Mouse (Mus musculus) liver, adult 2 months (tissue): ENCODE results near the gene Mbl1. TPM values are rescaled to one million over a fixed set of nuclear protein-coding genes. Genes with fewer than 3 reads are reported as not detected.

Source experiments
- DNase-seq: peaks from one replicate; pipeline ENCODE4 v3.0.0-alpha.2; 2011; ENCODE audit warnings: low read depth, low spot score; ENCODE audit errors: extremely low read depth
- H3K27ac ChIP-seq: fragments of 200-500 bp; replicated peaks from 2 replicates; pipeline ENCODE4 v1.5.1; 2012; ENCODE audit warnings: low read depth, mild to moderate bottlenecking, control low read depth, inconsistent platforms, low read length; ENCODE audit not compliant: insufficient read depth
- H3K27me3 ChIP-seq: fragments of 200-500 bp; 2 replicates; pipeline ENCODE4 v1.6.1; 2012; ENCODE audit warnings: mild to moderate bottlenecking, moderate library complexity, low read length, inconsistent platforms; ENCODE audit not compliant: control insufficient read depth, insufficient read depth
- H3K36me3 ChIP-seq: fragments of 200-500 bp; 2 replicates; pipeline ENCODE4 v1.6.1; 2012; ENCODE audit warnings: low read length, inconsistent platforms; ENCODE audit not compliant: control insufficient read depth, insufficient read depth
- H3K4me1 ChIP-seq: fragments of 200-500 bp; 2 replicates; pipeline ENCODE4 v1.6.1; 2011; ENCODE audit warnings: low read length; ENCODE audit not compliant: control insufficient read depth, insufficient read depth
- H3K4me3 ChIP-seq: fragments of 200-500 bp; 2 replicates; pipeline ENCODE4 v1.5.1; 2011; ENCODE audit warnings: low read depth, mild to moderate bottlenecking, control low read depth, low read length, moderate library complexity; ENCODE audit not compliant: insufficient read depth
- H3K79me2 ChIP-seq: fragments of 200-500 bp; 2 replicates; pipeline ENCODE4 v1.6.1; 2012; ENCODE audit warnings: inconsistent platforms, mild to moderate bottlenecking, low read length, moderate library complexity; ENCODE audit not compliant: control insufficient read depth, insufficient read depth
- H3K9ac ChIP-seq: fragments of 200-500 bp; 2 replicates; pipeline ENCODE4 v1.6.1; 2012; ENCODE audit warnings: low read depth, mild to moderate bottlenecking, control low read depth, inconsistent platforms, low read length
- CTCF ChIP-seq: fragments of 200-500 bp; IDR thresholded peaks from 2 replicates; pipeline ENCODE4 v1.5.1; 2011; ENCODE audit warnings: low read depth, low read length, control low read depth
- POLR2A ChIP-seq: fragments of 200-500 bp; IDR thresholded peaks from 2 replicates; pipeline ENCODE4 v1.6.1; 2011; ENCODE audit warnings: low read length, control low read depth; ENCODE audit not compliant: insufficient read depth; ENCODE audit errors: extremely low read depth
- WGBS: fragments of 180-500 bp; shearing (Covaris S2); methylation state at CpG from one replicate; pipeline ENCODE4 v1.1.7; 2018; 5-methylcytosine and 5-hydroxymethylcytosine counted together
- polyA plus RNA-seq: library from polyadenylated mRNA; depleted of rRNA; stranded (reverse); fragments of >200 nt; gene quantifications from 2 replicates; pipeline ENCODE4 v1.2.3, GENCODE M21; 2012
- total RNA-seq: library from RNA; depleted of rRNA; stranded (reverse); fragments of >200 nt; gene quantifications from 2 replicates; pipeline ENCODE4 v1.2.3, GENCODE M21; 2014

Mbl1 gene
- total and polyA plus RNA-seq, 2 experiments: 92.4 to 293 TPM

GRCm38 (mm10) chr14:41167278-41167677 lies 16.0 kb downstream of the Mbl1 start:
- no peak overlapping the region for H3K27ac ChIP-seq
- no peak overlapping the region for H3K4me3 ChIP-seq
- no peaks in the 10 kb centered on the region for H3K27me3 ChIP-seq
- 64% methylated on average over 5 of the region's 5 CpGs for WGBS
- no peak overlapping the region for H3K9ac ChIP-seq
- peaks cover 17% of the 10 kb centered on the region for H3K4me1 ChIP-seq
- peaks cover 31% of the 10 kb centered on the region for H3K36me3 ChIP-seq
- no peak for TF ChIP-seq POLR2A
- no peak for TF ChIP-seq CTCF
- H3K79me2 ChIP-seq: no peaks in the 10 kb centered on the region
- DNase-seq: no peak

DNA sequence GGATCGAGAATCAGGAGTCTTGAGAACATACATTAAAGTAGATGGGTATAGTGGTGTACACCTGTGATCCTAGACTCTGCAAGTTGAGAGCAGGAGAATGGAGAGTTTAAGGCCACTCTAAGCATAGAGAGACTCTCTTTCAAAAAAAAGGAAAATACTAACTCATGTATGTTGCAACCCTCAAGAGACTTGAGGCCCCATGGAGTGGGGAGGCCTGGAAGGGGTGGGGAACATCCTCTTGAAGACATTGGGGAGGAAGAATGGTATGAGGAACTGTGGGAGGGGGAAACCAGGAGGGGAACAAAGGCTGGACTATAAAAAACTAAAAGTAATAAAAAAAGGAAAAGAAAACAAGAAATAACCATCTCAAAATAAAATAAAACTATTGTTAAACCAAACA lies 17.3 kb downstream of the Mbl1 start:
- WGBS: 95% methylated on average over 1 of the region's 1 CpGs
- TF ChIP-seq POLR2A: no peak
- TF ChIP-seq CTCF: no peak
- Histone ChIP-seq H3K4me1 (peaks cover 15% of the 10 kb centered on the region), H3K36me3 (peaks cover 22% of the 10 kb centered on the region), H3K27ac (no peak overlapping the region; the same call in 1 of the 2 replicates), H3K4me3 (no peak overlapping the region), H3K9ac (no peak overlapping the region), H3K79me2 (no peaks in the 10 kb centered on the region), H3K27me3 (no peaks in the 10 kb centered on the region)
- DNase-seq: no peak

DNA sequence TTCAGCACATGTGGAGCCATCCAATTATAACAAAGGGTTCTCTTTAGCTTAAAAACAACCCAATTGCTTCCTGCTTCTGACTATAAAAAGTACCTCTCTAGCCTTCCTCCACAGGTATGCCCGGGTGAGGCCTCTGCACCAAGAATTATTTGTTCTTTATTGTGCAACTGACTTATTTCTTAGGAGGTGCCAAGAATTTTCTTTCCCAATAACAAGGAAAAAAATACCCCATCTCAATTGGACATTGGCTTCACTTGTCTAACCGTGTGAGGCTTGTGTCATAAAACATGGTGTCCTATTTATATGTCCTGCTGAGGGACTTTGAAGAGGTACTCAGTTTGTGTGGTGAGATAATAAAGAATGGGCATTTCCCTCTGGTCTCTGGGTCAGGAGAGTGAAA lies 19.3 kb downstream of the Mbl1 start:
- no peaks in the 10 kb centered on the region for H3K27me3 ChIP-seq
- H3K27ac ChIP-seq: peak overlapping the region; percentile 84
- H3K9ac ChIP-seq: no peak overlapping the region
- WGBS: 19% methylated on average over 2 of the region's 2 CpGs
- H3K36me3 ChIP-seq: peaks cover 8% of the 10 kb centered on the region
- H3K4me1 ChIP-seq: peaks cover 15% of the 10 kb centered on the region
- no peaks in the 10 kb centered on the region for H3K79me2 ChIP-seq
- no peak for TF ChIP-seq POLR2A
- no peak for TF ChIP-seq CTCF
- H3K4me3 ChIP-seq: no peak overlapping the region
- peak; percentile 87 for DNase-seq

DNA sequence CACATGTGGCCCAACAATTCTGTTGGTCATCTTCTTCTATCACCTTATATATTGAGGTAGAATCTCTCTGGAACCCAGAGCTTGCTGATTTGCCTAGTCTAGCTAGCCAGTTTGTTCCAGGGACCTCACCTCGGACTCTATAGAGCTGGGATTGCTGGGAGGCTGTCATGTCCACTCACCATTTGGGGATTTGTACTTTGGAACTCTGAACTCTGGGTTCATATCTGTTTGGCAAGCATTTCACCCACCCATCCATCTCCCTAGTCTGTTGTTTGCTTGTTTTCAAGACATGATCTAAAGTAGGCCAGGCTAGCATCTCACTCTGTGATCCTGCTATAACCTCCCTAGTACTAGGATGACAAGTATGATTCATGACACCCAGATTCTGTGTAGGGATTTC lies 23.5 kb downstream of the Mbl1 start:
- no peak overlapping the region for H3K4me3 ChIP-seq
- H3K27me3 ChIP-seq: no peaks in the 10 kb centered on the region
- H3K27ac ChIP-seq: peak overlapping the region; percentile 40
- H3K79me2 ChIP-seq: no peaks in the 10 kb centered on the region
- WGBS: 20% methylated on average over 1 of the region's 1 CpGs
- peak; percentile 77 for DNase-seq
- no peaks in the 10 kb centered on the region for H3K36me3 ChIP-seq
- H3K9ac ChIP-seq: no peak overlapping the region
- TF ChIP-seq CTCF (no peak), POLR2A (no peak)
- peaks cover 7% of the 10 kb centered on the region for H3K4me1 ChIP-seq

GRCm38 (mm10) chr14:41185059-41185821 lies 34.0 kb downstream of the Mbl1 start, which contains the start of gene Sftpd:
TSS of gene Sftpd (minus strand) at chr14:41185149.
- TF ChIP-seq POLR2A: no peak
- no peak for TF ChIP-seq CTCF
- Histone ChIP-seq H3K36me3 (no peaks in the 10 kb centered on the region), H3K79me2 (no peaks in the 10 kb centered on the region), H3K27me3 (no peaks in the 10 kb centered on the region), H3K4me3 (no peak within 1 kb of the TSS), H3K9ac (no peak within 1 kb of the TSS), H3K4me1 (no peaks in the 10 kb centered on the region), H3K27ac (no peak within 1 kb of the TSS)
- no peak for DNase-seq
- WGBS: 81% methylated on average over 4 of the region's 4 CpGs

DNA sequence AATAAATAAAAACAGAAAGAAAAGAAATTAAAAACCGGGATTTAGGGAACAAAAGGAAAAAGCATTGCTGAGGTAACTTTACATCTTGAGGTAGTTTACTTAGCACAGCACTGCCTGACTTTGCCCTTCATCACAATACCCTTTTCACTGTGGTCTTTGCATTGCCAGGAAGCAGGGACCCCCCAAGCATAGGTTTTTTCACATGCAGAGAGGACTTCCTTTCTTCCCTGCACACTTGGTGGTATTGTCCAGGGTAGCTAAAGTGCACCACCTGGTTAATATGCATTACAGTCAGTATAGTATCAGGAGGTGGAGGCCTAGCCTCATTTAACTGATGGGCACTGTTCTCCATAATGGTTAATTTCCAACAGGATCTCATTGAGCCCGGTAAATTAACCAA lies 38.2 kb downstream of the Mbl1 start:
- H3K4me1 ChIP-seq: no peaks in the 10 kb centered on the region

More for the DNA sequence above, 38.2 kb downstream of the Mbl1 start:
- Histone ChIP-seq H3K4me3 (no peak overlapping the region), H3K27ac (no peak overlapping the region), H3K79me2 (no peaks in the 10 kb centered on the region), H3K27me3 (no peaks in the 10 kb centered on the region), H3K9ac (no peak overlapping the region), H3K36me3 (no peaks in the 10 kb centered on the region)
- TF ChIP-seq CTCF: no peak
- TF ChIP-seq POLR2A: no peak
- 79% methylated on average over 2 of the region's 2 CpGs for WGBS
- no peak for DNase-seq
